Mouse (Mus musculus) limb, embryonic 11.5 days (tissue): ENCODE results near the gene Emilin2. TPM values are rescaled to one million over a fixed set of nuclear protein-coding genes. Genes with fewer than 3 reads are reported as not detected.

ENCODE experiments used
- ATAC-seq: fragments of 200-750 bp; cut with Nextera tagmentation; 2 replicates; pipeline ENCODE4 v1.8.0; 2017; ENCODE audit warnings: low read depth; ENCODE audit not compliant: insufficient number of reproducible peaks, low FRiP score, low TSS enrichment
- DNase-seq: peaks from one replicate; pipeline ENCODE4 v3.0.0-alpha.2; 2015; ENCODE audit warnings: low spot score
- H3K27ac ChIP-seq: fragments of 300-500 bp; sonication (generic); replicated peaks from 2 replicates; pipeline ENCODE4 v1.5.1; 2014; ENCODE audit warnings: low read depth, mild to moderate bottlenecking, low read length
- H3K27me3 ChIP-seq: fragments of 300-500 bp; sonication (generic); 2 replicates; pipeline ENCODE4 v1.6.1; 2014; ENCODE audit warnings: mild to moderate bottlenecking, low read length, mixed read lengths; ENCODE audit not compliant: control insufficient read depth, insufficient read depth
- H3K36me3 ChIP-seq: fragments of 300-500 bp; sonication (generic); 2 replicates; pipeline ENCODE4 v1.6.1; 2014; ENCODE audit warnings: mild to moderate bottlenecking, low read length, moderate library complexity, mixed read lengths; ENCODE audit not compliant: control insufficient read depth, insufficient read depth
- H3K4me1 ChIP-seq: fragments of 300-500 bp; sonication (generic); 2 replicates; pipeline ENCODE4 v1.6.1; 2014; ENCODE audit warnings: low read length, mixed read lengths; ENCODE audit not compliant: control insufficient read depth, insufficient read depth
- H3K4me2 ChIP-seq: fragments of 300-500 bp; sonication (generic); 2 replicates; pipeline ENCODE4 v1.6.1; 2014; ENCODE audit warnings: low read depth, mild to moderate bottlenecking, moderate library complexity; ENCODE audit not compliant: severe bottlenecking
- H3K4me3 ChIP-seq: fragments of 300-500 bp; sonication (generic); 2 replicates; pipeline ENCODE4 v1.5.1; 2014; ENCODE audit warnings: low read depth, low read length
- H3K9ac ChIP-seq: fragments of 300-500 bp; sonication (generic); 2 replicates; pipeline ENCODE4 v1.6.1; 2014; ENCODE audit warnings: mild to moderate bottlenecking, low read length
- H3K9me3 ChIP-seq: fragments of 300-500 bp; sonication (generic); 2 replicates; pipeline ENCODE4 v1.6.1; 2016; ENCODE audit warnings: low read length; ENCODE audit not compliant: control insufficient read depth
- whole genome bisulfite sequencing: fragments of 180-500 bp; shearing (Covaris S2); extraction: QIAGEN DNeasy Blood & Tissue Kit; methylation state at CpG from one replicate; pipeline ENCODE4 v1.1.7; 2014; 5-methylcytosine and 5-hydroxymethylcytosine counted together
- polyA plus RNA-seq: library from polyadenylated mRNA; unstranded; fragments of >200 nt; fragmentation: Nextera tagmentation; extraction: Ambion mirVana; gene quantifications from 2 replicates; pipeline ENCODE4 v1.2.1, GENCODE M21; 2014

Emilin2 gene
- polyA plus RNA-seq, 1 experiment from 2014 or later, result 15.8 TPM

DNA sequence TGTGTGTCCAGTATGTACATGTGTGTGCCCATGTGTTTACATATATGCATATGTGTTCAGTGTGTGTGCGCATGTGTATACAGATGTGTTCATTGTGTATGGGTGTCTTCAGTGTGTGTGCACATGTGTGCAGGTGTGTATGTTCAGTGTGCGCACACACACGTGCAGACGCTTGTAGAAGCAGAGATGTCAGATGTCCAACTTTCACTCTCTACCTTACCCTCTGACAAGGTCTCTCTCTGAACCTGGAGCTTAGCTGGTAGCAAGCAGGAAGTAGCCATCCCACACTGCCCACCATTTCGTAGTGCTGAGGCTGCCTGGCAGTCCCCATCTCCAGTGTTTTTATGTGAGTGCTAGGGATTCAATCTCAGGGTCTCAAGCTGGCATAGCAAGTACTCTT lies 3.5 kb downstream of the Emilin2 start:
- no peak overlapping the region for H3K4me2 ChIP-seq
- DNase-seq (no peak), ATAC-seq (no peak)
- peaks cover 8% of the 10 kb centered on the region for H3K4me1 ChIP-seq
- H3K4me3 ChIP-seq, result no peak overlapping the region
- no peak overlapping the region for H3K27ac ChIP-seq
- 91% methylated on average over 5 of the region's 5 CpGs for WGBS
- no peaks in the 10 kb centered on the region for H3K27me3 ChIP-seq
- H3K9me3 ChIP-seq, result no peaks in the 10 kb centered on the region
- H3K9ac ChIP-seq, result no peak overlapping the region
- no peaks in the 10 kb centered on the region for H3K36me3 ChIP-seq

DNA sequence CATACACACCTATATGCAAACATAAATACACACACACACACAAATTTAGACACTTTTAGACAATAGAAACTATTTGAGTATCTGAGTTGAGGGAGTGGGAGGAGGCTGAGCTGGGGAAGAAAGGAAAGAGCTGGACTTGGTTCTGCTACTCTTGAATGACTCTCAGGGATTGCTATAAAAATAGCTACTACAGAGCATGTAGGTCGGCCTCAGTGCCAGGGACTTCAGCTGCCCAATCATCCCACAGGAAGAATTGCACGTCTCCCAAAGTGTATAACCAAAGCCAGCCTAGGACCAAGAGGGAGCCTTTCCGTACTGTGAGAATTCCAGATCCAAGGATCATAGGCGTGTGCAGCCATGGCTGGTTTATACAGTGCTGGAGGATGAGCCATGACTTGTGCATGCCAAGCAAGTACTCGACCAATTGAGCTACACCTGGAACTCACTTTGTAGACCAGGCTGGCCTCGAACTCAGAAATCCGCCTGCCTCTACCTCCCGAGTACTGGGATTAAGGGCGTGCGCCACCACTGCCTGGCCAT lies 4.5 kb downstream of the Emilin2 start:
- H3K4me3 ChIP-seq, result no peak overlapping the region
- DNase-seq (no peak), ATAC-seq (no peak)
- peaks cover 8% of the 10 kb centered on the region for H3K4me1 ChIP-seq
- H3K27ac ChIP-seq, result no peak overlapping the region
- no peak overlapping the region for H3K4me2 ChIP-seq
- H3K36me3 ChIP-seq, result no peaks in the 10 kb centered on the region
- H3K27me3 ChIP-seq, result no peaks in the 10 kb centered on the region
- no peaks in the 10 kb centered on the region for H3K9me3 ChIP-seq
- no peak overlapping the region for H3K9ac ChIP-seq
- 91% methylated on average over 10 of the region's 10 CpGs for WGBS

GRCm38 (mm10) chr17:71306716-71307115 lies 5.1 kb downstream of the Emilin2 start:
- H3K4me2 ChIP-seq, result no peak overlapping the region
- H3K36me3 ChIP-seq, result no peaks in the 10 kb centered on the region
- H3K27ac ChIP-seq, result no peak overlapping the region
- DNase-seq, result no peak
- no peak overlapping the region for H3K9ac ChIP-seq
- no peaks in the 10 kb centered on the region for H3K9me3 ChIP-seq
- H3K4me1 ChIP-seq, result peaks cover 8% of the 10 kb centered on the region
- no peak overlapping the region for H3K4me3 ChIP-seq
- H3K27me3 ChIP-seq, result no peaks in the 10 kb centered on the region
- ATAC-seq, result no peak
- 93% methylated on average over 4 of the region's 4 CpGs for WGBS

- Histone ChIP-seq H3K4me3 (no peak overlapping the region), H3K9me3 (no peaks in the 10 kb centered on the region), H3K27me3 (no peaks in the 10 kb centered on the region), H3K4me1 (peaks cover 3% of the 10 kb centered on the region), H3K36me3 (no peaks in the 10 kb centered on the region), H3K27ac (no peak overlapping the region), H3K4me2 (no peak overlapping the region), H3K9ac (no peak overlapping the region)
- DNase-seq, result no peak
- 92% methylated on average over 6 of the region's 6 CpGs for WGBS
- ATAC-seq, result no peak
Observed at GRCm38 (mm10) chr17:71306091-71306490, 5.7 kb downstream of the Emilin2 start.

GRCm38 (mm10) chr17:71303444-71303843 lies 8.3 kb downstream of the Emilin2 start:
- no peaks in the 10 kb centered on the region for H3K9me3 ChIP-seq
- DNase-seq, result no peak

GRCm38 (mm10) chr17:71301413-71301812 lies 10.4 kb downstream of the Emilin2 start:
- 60% methylated on average over 5 of the region's 5 CpGs for WGBS
- H3K27me3 ChIP-seq, result no peaks in the 10 kb centered on the region
- H3K4me2 ChIP-seq, result no peak overlapping the region
- no peaks in the 10 kb centered on the region for H3K4me1 ChIP-seq
- H3K9ac ChIP-seq, result no peak overlapping the region
- ATAC-seq, result no peak
- H3K36me3 ChIP-seq, result no peaks in the 10 kb centered on the region
- no peak for DNase-seq
- H3K9me3 ChIP-seq, result no peaks in the 10 kb centered on the region; the same call in 1 of the 2 replicates
- no peak overlapping the region for H3K4me3 ChIP-seq
- H3K27ac ChIP-seq, result no peak overlapping the region

More at GRCm38 (mm10) chr17:71303444-71303843, 8.3 kb downstream of the Emilin2 start:
- H3K4me2 ChIP-seq, result no peak overlapping the region
- H3K9ac ChIP-seq, result no peak overlapping the region
- 83% methylated on average over 6 of the region's 6 CpGs for WGBS
- H3K36me3 ChIP-seq, result no peaks in the 10 kb centered on the region
- H3K4me1 ChIP-seq, result no peaks in the 10 kb centered on the region
- no peaks in the 10 kb centered on the region for H3K27me3 ChIP-seq
- no peak overlapping the region for H3K27ac ChIP-seq
- no peak overlapping the region for H3K4me3 ChIP-seq
- no peak for ATAC-seq

- H3K27me3 ChIP-seq, result no peaks in the 10 kb centered on the region
- no peaks in the 10 kb centered on the region; the same call in 1 of the 2 replicates for H3K9me3 ChIP-seq
- H3K4me2 ChIP-seq, result no peak overlapping the region
- no peak for ATAC-seq
- WGBS, result 94% methylated on average over 2 of the region's 2 CpGs
- no peaks in the 10 kb centered on the region for H3K36me3 ChIP-seq
- H3K27ac ChIP-seq, result no peak overlapping the region
- no peak overlapping the region for H3K4me3 ChIP-seq
- H3K9ac ChIP-seq, result no peak overlapping the region
- DNase-seq, result no peak
- H3K4me1 ChIP-seq, result no peaks in the 10 kb centered on the region
Observed at GRCm38 (mm10) chr17:71300338-71300737, 11.4 kb downstream of the Emilin2 start.

DNA sequence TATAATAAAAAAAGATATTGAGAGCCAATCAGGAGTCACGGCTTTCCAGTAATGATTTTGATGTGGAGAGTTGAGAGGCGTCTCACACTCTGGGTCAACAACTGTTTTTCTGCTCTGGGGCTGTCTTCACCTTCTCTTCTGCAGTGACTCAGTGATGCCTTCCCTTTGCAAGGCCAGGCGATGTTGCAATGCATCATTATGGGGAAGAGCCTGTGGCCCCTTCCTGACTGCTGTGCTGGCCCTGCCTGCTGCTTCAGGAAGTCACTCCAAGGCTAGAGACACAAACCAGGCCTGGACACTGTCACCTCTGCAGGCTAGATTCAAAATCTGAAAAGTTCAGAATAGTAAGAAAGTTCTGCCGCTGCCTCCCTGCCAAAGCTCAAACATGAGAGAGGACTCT lies 11.9 kb downstream of the Emilin2 start:
- DNase-seq (no peak), ATAC-seq (no peak)
- no peaks in the 10 kb centered on the region for H3K27me3 ChIP-seq
- H3K9ac ChIP-seq, result no peak overlapping the region
- H3K9me3 ChIP-seq, result no peaks in the 10 kb centered on the region; the same call in 1 of the 2 replicates
- no peak overlapping the region for H3K4me2 ChIP-seq
- no peaks in the 10 kb centered on the region for H3K4me1 ChIP-seq
- no peaks in the 10 kb centered on the region for H3K36me3 ChIP-seq
- 92% methylated on average over 4 of the region's 4 CpGs for whole genome bisulfite sequencing
- no peak overlapping the region for H3K4me3 ChIP-seq
- no peak overlapping the region for H3K27ac ChIP-seq

DNA sequence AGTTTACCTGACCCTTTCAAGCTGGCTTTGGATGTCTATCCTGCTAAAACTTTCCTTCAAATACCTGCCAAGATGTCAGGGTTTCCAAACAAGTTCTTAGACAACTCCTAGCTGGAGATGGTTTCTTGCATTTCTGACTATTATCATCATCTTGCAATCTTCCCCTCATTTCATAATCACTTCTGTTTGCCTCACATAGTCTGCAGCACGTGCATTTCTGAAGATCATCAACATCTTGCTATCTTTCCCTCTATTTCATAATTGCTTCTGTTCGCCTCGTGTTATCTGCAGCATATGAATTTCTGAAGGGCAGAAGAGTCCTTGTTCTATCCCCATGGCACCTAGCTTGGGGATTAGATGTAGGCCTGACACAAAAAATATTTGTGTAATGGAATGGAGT lies 17.2 kb downstream of the Emilin2 start:
- Histone ChIP-seq H3K4me2 (no peak overlapping the region), H3K36me3 (no peaks in the 10 kb centered on the region), H3K4me3 (no peak overlapping the region), H3K9ac (no peak overlapping the region), H3K9me3 (no peaks in the 10 kb centered on the region; the same call in 1 of the 2 replicates), H3K4me1 (no peaks in the 10 kb centered on the region), H3K27me3 (no peaks in the 10 kb centered on the region), H3K27ac (no peak overlapping the region)
- DNase-seq, result no peak
- WGBS, result 89% methylated on average over 3 of the region's 3 CpGs
- no peak for ATAC-seq
